8 mouse cellular contexts compared by ENCODE assay signal in the genomic region with DNA sequence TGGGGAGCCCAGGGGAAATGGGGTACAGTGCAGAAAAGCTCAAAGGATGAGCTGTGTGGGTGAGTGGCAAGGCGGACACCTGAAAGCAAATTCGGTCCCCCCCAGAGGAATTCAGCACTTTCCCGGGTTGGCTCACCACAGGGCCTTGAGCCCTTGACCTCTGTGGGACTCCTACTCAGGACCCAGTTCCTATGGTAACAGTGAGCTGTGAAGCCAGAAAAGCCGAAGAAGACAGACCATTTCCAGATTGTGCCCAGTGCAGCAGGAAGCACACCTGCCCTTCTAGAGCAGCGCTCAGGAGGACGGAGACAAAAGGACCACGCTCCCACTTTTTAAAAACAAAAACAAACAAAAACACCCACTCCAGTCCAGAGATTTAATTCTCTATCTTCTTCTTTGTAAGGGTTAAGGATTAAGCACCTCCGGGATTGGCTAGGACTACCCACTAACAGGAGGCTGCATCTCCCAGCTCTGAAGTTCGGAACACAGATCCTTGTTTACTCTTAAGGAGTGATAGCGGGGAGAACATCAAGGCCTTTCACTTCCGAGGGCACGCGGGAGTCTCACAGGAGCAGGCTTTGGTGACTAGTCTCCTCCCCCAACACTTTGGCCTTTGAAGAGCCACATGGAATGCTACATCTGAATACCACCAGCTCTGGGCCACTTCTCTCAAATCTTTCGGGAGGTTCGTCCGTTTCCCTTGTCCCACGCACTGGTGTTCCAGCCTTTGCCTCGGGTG. TPM values are rescaled to one million over a fixed set of nuclear protein-coding genes. Genes with fewer than 3 reads are reported as not detected.
DNase-seq lines count a peak whose midpoint lies in the region; ATAC-seq and TF ChIP-seq lines count a peak whose summit lies in the region.

No protein-coding gene starts in this region.

- no peak overlapping the region for H3K9ac ChIP-seq in forebrain, postnatal 0 days
- peak overlapping the region; percentile 43 for H3K9ac ChIP-seq in limb, embryonic 11.5 days (ENCODE audit: low read length)

- ATAC-seq in forebrain, postnatal 0 days, result no peak
- ATAC-seq in limb, embryonic 11.5 days (ENCODE audit: insufficient number of reproducible peaks, low FRiP score, low TSS enrichment, low read depth), result no peak

- no peak for TF ChIP-seq CTCF in forebrain, postnatal 0 days (IDR thresholded peaks at IDR 0.05; ENCODE audit: low read depth)

- peaks cover 17% of the 10 kb centered on the region for H3K4me1 ChIP-seq in forebrain, postnatal 0 days (ENCODE audit: insufficient read depth)
- H3K4me1 ChIP-seq in limb, embryonic 11.5 days (ENCODE audit: control insufficient read depth, insufficient read depth, low read length), result peaks cover 19% of the 10 kb centered on the region

- DNase-seq in CD4-positive, CD25-positive, alpha-beta regulatory T cell, adult 2 months (ENCODE audit: low read depth, low spot score), result peak; percentile 26
- DNase-seq in ZHBTc4 (ENCODE audit: low read depth, low spot score), result peak; percentile 87
- DNase-seq in forebrain, postnatal 0 days, result peak; percentile 22
- DNase-seq in limb, embryonic 11.5 days (ENCODE audit: low spot score), result peak; percentile 48
- peak; percentile 22 for DNase-seq in neural tube, embryonic 10.5 days (ENCODE audit: extremely low spot score, low spot score)
- DNase-seq in urinary bladder, adult 18-20 months (ENCODE audit: low spot score in 2 of 2), result no peak
- DNase-seq in right cerebral cortex, adult 2 months (ENCODE audit: low spot score in 2 of 2), result no peak
- DNase-seq in layer of hippocampus, adult 9-10 months (ENCODE audit: low spot score), result no peak

- H3K4me3 ChIP-seq in forebrain, postnatal 0 days (ENCODE audit: low read depth, low read length), result peak overlapping the region; percentile 21
- peak overlapping the region; percentile 21 for H3K4me3 ChIP-seq in limb, embryonic 11.5 days (ENCODE audit: low read depth, low read length)

- no peaks in the 10 kb centered on the region for H3K9me3 ChIP-seq in forebrain, postnatal 0 days (ENCODE audit: low read length)
- no peaks in the 10 kb centered on the region for H3K9me3 ChIP-seq in limb, embryonic 11.5 days (ENCODE audit: control insufficient read depth, low read length)

- no peaks in the 10 kb centered on the region for H3K27me3 ChIP-seq in forebrain, postnatal 0 days (ENCODE audit: insufficient read depth, low read length)
- H3K27me3 ChIP-seq in limb, embryonic 11.5 days (ENCODE audit: control insufficient read depth, insufficient read depth, low read length), result no peaks in the 10 kb centered on the region

- no peak overlapping the region for H3K27ac ChIP-seq in forebrain, postnatal 0 days (ENCODE audit: low read depth, low read length)
- no peak overlapping the region for H3K27ac ChIP-seq in limb, embryonic 11.5 days (replicated peaks; ENCODE audit: low read depth, low read length)

- no peaks in the 10 kb centered on the region for H3K36me3 ChIP-seq in forebrain, postnatal 0 days (ENCODE audit: insufficient read depth)
- no peaks in the 10 kb centered on the region for H3K36me3 ChIP-seq in limb, embryonic 11.5 days (ENCODE audit: control insufficient read depth, insufficient read depth, low read length)

- WGBS in forebrain, postnatal 0 days, result 11% methylated on average over 18 of the region's 18 CpGs
- WGBS in limb, embryonic 11.5 days, result 5% methylated on average over 18 of the region's 18 CpGs

- peak overlapping the region; percentile 54 for H3K4me2 ChIP-seq in forebrain, postnatal 0 days (ENCODE audit: low read depth)
- peak overlapping the region; percentile 53 for H3K4me2 ChIP-seq in limb, embryonic 11.5 days (ENCODE audit: low read depth, severe bottlenecking)

RNA-seq across cellular contexts. Expression of a gene that starts 31.0 kb away (rescaled TPM):
- 40.3 and 54.5 TPM in 2 replicates for total RNA-seq in forebrain, postnatal 0 days (2014; rRNA removed)
- polyA plus RNA-seq in forebrain, postnatal 0 days (2015; fragmentation: Nextera tagmentation; extraction: Ambion mirVana), result 1.9 and 2.2 TPM in 2 replicates
- polyA plus RNA-seq in limb, embryonic 11.5 days (2014; fragmentation: Nextera tagmentation; extraction: Ambion mirVana), result 5.7 and 6.7 TPM in 2 replicates

RNA-seq across cellular contexts. Expression of a gene that starts 31.0 kb away (rescaled TPM):
- 42.9 and 46.9 TPM in 2 replicates for total RNA-seq in forebrain, postnatal 0 days (2014; rRNA removed)
- 24.6 and 34.0 TPM in 2 replicates for polyA plus RNA-seq in forebrain, postnatal 0 days (2015; fragmentation: Nextera tagmentation; extraction: Ambion mirVana)
- polyA plus RNA-seq in limb, embryonic 11.5 days (2014; fragmentation: Nextera tagmentation; extraction: Ambion mirVana), result 14.2 and 18.7 TPM in 2 replicates

Comparison
In these comparisons a context has a peak if more than half of its experiments do, and no peak if none do; other contexts are left out.
1. DNase-seq: peak in CD4-positive, CD25-positive, alpha-beta regulatory T cell, adult 2 months (single experiment), ZHBTc4 (single experiment), forebrain, postnatal 0 days (single experiment), limb, embryonic 11.5 days (single experiment) and neural tube, embryonic 10.5 days (single experiment); none in urinary bladder, adult 18-20 months (0 of 2), right cerebral cortex, adult 2 months (0 of 2) and layer of hippocampus, adult 9-10 months (single experiment).